Mouse (Mus musculus) lung, adult 10 weeks (tissue): Measurements from ENCODE around the gene Tshr. TPM values are rescaled to one million over a fixed set of nuclear protein-coding genes. Genes with fewer than 3 reads are reported as not detected.

Experiments used
- polyA plus RNA-seq: library from polyadenylated mRNA; stranded (reverse); fragments of 350-450 nt; fragmentation: Illumina TruSeq; extraction: RNeasy Lipid Tissue Mini Kit (QIAGEN cat#74804); gene quantifications from one replicate; pipeline ENCODE4 v1.2.3, GENCODE M21; 2014; ENCODE audit warnings: low read depth, low replicate concordance; ENCODE audit not compliant: insufficient read depth

Gene Tshr
- 0.51 TPM for polyA plus RNA-seq

GRCm38 (mm10) chr12:91384281-91385017 is at the start of gene Tshr, which contains the start of gene Cep128:
TSS of gene Tshr (plus strand) at chr12:91384563.
TSS of gene Cep128 (minus strand) at chr12:91384409.

DNA sequence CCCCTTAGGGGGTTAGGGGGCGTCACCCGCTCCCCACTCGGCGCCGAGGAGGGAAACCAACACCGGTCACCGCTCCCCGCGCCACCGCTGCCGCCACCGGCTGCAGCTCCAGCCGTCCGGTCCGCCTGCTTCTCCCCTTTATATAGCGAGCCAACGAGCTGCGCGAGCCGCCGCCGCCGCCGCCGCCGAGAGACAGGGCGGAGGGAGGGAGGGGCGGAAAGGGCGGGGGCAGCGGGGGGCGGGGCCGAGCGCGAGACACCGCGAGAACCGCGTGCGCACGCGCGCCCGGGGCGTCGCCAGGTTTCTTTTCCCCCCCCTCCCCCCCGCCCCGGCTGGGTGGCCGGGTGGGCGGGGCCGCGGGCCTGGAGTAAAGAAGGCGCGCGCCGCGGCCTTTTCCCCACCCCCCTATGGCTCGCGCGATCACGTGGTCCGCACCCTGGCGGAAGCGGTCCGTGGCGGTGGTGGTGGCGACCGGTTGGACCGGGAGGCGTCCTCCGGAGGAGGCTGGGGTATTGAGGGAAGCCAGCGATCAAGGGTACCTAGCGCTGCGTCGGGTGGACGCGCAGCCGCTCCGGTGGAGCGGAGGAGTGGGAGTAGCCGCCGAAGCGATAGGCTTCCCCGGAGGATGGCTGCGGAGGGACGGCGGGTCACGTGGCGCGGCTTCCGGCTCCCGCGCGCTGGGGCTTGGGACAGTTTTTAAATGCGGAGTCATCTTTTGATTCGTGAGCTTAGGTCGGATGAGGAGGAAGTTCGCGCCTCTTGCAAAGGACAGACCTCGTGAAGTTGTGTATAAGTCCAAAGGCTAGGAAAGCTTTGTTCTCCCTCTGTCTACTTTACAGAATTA is 205.7 kb downstream of the Tshr start, which contains the start of gene Gtf2a1:
TSS of gene Gtf2a1 (minus strand) at position 641 of the 844 bp plus-strand sequence.

Other genes starting within 250 kb of the Tshr start
- gene Cep128, start 154 bp upstream of the Tshr start, polyA plus RNA-seq = 2.8 TPM
- gene Gtf2a1, start 205.9 kb downstream of the Tshr start, polyA plus RNA-seq = 8.6 TPM